Comparison of ENCODE assay signal across 10 mouse cellular contexts in the genomic region with DNA sequence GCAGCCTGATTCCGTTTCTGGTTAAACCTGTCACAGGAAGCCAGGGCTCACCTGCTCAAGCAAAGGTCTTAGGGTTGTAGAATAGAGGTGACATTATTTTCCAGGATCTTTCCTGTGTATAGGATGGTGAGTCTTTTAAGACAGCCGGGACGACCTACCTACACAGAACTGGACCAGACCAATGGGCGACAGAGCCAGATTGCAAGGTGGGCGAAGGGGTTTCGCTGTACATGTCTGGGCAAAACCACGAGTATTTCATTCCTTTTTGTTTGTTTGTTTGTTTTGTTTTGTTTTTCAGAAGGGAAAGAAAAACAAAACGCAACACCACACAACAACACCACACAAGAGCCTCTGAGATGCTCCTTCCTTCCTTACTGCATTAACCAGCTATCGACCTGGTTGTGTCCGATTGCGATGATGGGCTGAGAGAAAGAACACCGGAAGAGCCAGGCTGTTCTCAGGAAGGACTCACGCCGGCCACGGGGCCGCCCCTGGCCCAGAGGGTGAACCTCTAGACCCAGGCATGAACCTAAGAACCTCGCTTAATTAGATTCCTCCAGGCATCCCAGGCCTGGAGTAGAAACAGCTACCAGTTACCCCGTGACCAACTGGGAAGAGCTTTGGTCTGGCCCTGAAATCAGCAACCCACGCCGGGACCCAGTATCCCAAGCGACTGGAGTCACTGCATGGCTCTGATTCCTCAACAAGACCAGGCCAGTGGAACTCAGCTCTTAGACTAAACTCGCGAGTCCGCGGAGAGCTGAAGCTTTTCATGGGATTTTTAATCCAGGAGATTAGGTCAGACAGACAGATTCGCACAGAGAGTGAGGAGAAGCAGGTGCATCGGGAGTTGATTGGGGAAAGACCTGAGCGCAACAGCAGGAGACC. TPM values are rescaled to one million over a fixed set of nuclear protein-coding genes. Genes with fewer than 3 reads are reported as not detected.
DNase-seq lines count a peak whose midpoint lies in the region; ATAC-seq and TF ChIP-seq lines count a peak whose summit lies in the region.
"Had no signal": no experiment of that assay in that cellular context is flagged by ENCODE, and none has a peak within 500 bp of the region (broad histone marks: within the 10 kb centered on the region; RNA-seq: fewer than 3 reads in every experiment).

No protein-coding gene starts in this region.

- H3K4me1 ChIP-seq in kidney, postnatal 0 days (replicated peaks; ENCODE audit: insufficient read depth, low read length): peaks cover 26% of the 10 kb centered on the region
- H3K4me1 ChIP-seq in lung, embryonic 15.5 days: peaks cover 42% of the 10 kb centered on the region
- H3K4me1 ChIP-seq in neural tube, embryonic 15.5 days: peaks cover 60% of the 10 kb centered on the region

- H3K27me3 ChIP-seq in kidney, postnatal 0 days (ENCODE audit: insufficient read depth, low read length): peaks cover 76% of the 10 kb centered on the region
- peaks cover 99% of the 10 kb centered on the region for H3K27me3 ChIP-seq in lung, embryonic 15.5 days
- peaks cover 77% of the 10 kb centered on the region for H3K27me3 ChIP-seq in neural tube, embryonic 15.5 days (replicated peaks)

- H3K4me3 ChIP-seq in kidney, postnatal 0 days (replicated peaks; ENCODE audit: low read depth, low read length): no peak overlapping the region
- H3K4me3 ChIP-seq in lung, embryonic 15.5 days: peak overlapping the region; percentile 27
- no peak overlapping the region for H3K4me3 ChIP-seq in neural tube, embryonic 15.5 days (replicated peaks)

- H3K9ac ChIP-seq in kidney, postnatal 0 days (ENCODE audit: low read depth, low read length): no peak overlapping the region
- peak overlapping the region; percentile 39 for H3K9ac ChIP-seq in lung, embryonic 15.5 days
- no peak overlapping the region for H3K9ac ChIP-seq in neural tube, embryonic 15.5 days (replicated peaks)
- H3K9ac ChIP-seq: limb, embryonic 15.5 days had no signal

- peak; percentile 60 for DNase-seq in embryo, embryonic 10.5 days (ENCODE audit: low spot score)
- no peak for DNase-seq in embryo, embryonic 9.5 days (ENCODE audit: extremely low spot score)
- no peak for DNase-seq in kidney, postnatal 0 days (ENCODE audit: low spot score)
- DNase-seq in kidney, adult 8-10 months: no peak
- no peak for DNase-seq in c-Kit-positive CD71-positive TER-119-positive erythroid progenitor cells, embryonic 14.5 days (ENCODE audit: low spot score)

- no peaks in the 10 kb centered on the region for H3K36me3 ChIP-seq in kidney, postnatal 0 days (ENCODE audit: insufficient read depth, low read length)
- H3K36me3 ChIP-seq in lung, embryonic 15.5 days: no peaks in the 10 kb centered on the region
- H3K36me3 ChIP-seq in neural tube, embryonic 15.5 days: no peaks in the 10 kb centered on the region
- H3K36me3 ChIP-seq: limb, embryonic 15.5 days had no signal

- H3K27ac ChIP-seq in kidney, postnatal 0 days: no peak overlapping the region
- peak overlapping the region; percentile 99 for H3K27ac ChIP-seq in lung, embryonic 15.5 days
- H3K27ac ChIP-seq in neural tube, embryonic 15.5 days (replicated peaks): no peak overlapping the region
- H3K27ac ChIP-seq: limb, embryonic 15.5 days had no signal

- ATAC-seq in kidney, postnatal 0 days (replicated peaks; ENCODE audit: low FRiP score, low read depth): no peak
- ATAC-seq in lung, embryonic 15.5 days (ENCODE audit: borderline replicate concordance, extremely low read depth, low FRiP score, low TSS enrichment): no peak
- no peak for ATAC-seq in neural tube, embryonic 15.5 days (ENCODE audit: low FRiP score)
- no peak for ATAC-seq in CD4-positive, CD25-positive, alpha-beta regulatory T cell, adult 4 months
- ATAC-seq: intestine, embryonic 16.5 days had no signal

- H3K9me3 ChIP-seq in kidney, postnatal 0 days (replicated peaks; ENCODE audit: low read length): no peaks in the 10 kb centered on the region
- H3K9me3 ChIP-seq in lung, embryonic 15.5 days: no peaks in the 10 kb centered on the region
- H3K9me3 ChIP-seq in neural tube, embryonic 15.5 days (replicated peaks): no peaks in the 10 kb centered on the region
- H3K9me3 ChIP-seq: limb, embryonic 15.5 days had no signal

- peak overlapping the region; percentile 57; the same call in 1 of the 2 replicates for H3K4me2 ChIP-seq in kidney, postnatal 0 days (ENCODE audit: low read length)
- peak overlapping the region; percentile 96 for H3K4me2 ChIP-seq in lung, embryonic 15.5 days
- peak overlapping the region; percentile 48 for H3K4me2 ChIP-seq in neural tube, embryonic 15.5 days
- H3K4me2 ChIP-seq: limb, embryonic 15.5 days had no signal

- no peak for TF ChIP-seq CTCF in kidney, postnatal 0 days (IDR thresholded peaks at IDR 0.05; ENCODE audit: low read depth)

- WGBS in kidney, postnatal 0 days: 18% methylated on average over 28 of the region's 28 CpGs
- WGBS in lung, embryonic 15.5 days: 10% methylated on average over 28 of the region's 28 CpGs
- 17% methylated on average over 28 of the region's 28 CpGs for WGBS in neural tube, embryonic 15.5 days

RNA-seq across cellular contexts. Expression of a gene that starts 1.9 kb away (rescaled TPM):
- 22.2 and 25.2 TPM in 2 replicates for polyA plus RNA-seq in kidney, postnatal 0 days (2015; fragmentation: Nextera tagmentation; extraction: Ambion mirVana)
- polyA plus RNA-seq in lung, embryonic 15.5 days (2015; fragmentation: Nextera tagmentation; extraction: Ambion mirVana): 32.6 and 33.9 TPM in 2 replicates
- 4.0 and 6.3 TPM in 2 replicates for polyA plus RNA-seq in neural tube, embryonic 15.5 days (2015; fragmentation: Nextera tagmentation; extraction: Ambion mirVana)
- polyA plus RNA-seq in CD4-positive, CD25-positive, alpha-beta regulatory T cell, adult 4 months (2017; shearing (Covaris generic)): not detected
